Mouse (Mus musculus) ES-Bruce4 (cell line): Measurements from ENCODE around the gene Dysf. TPM values are rescaled to one million over a fixed set of nuclear protein-coding genes. Genes with fewer than 3 reads are reported as not detected.

ENCODE experiments used
- H3K27ac ChIP-seq: 2 replicates; pipeline ENCODE4 v1.5.1; 2012; ENCODE audit warnings: low read length, inconsistent platforms; ENCODE audit not compliant: insufficient read depth
- H3K27me3 ChIP-seq: 2 replicates; pipeline ENCODE4 v1.6.1; 2012; ENCODE audit warnings: mild to moderate bottlenecking, low read length, inconsistent platforms; ENCODE audit not compliant: control insufficient read depth, poor library complexity, insufficient read depth, severe bottlenecking
- H3K36me3 ChIP-seq: 2 replicates; pipeline ENCODE4 v1.6.1; 2012; ENCODE audit warnings: inconsistent platforms, mild to moderate bottlenecking, low read length, moderate library complexity; ENCODE audit not compliant: control insufficient read depth, poor library complexity, insufficient read depth, severe bottlenecking
- H3K4me1 ChIP-seq: one replicate; pipeline ENCODE4 v1.8.1; 2011; ENCODE audit warnings: low read length; ENCODE audit not compliant: control insufficient read depth, insufficient read depth
- H3K4me3 ChIP-seq: 2 replicates; pipeline ENCODE4 v1.5.1; 2011; ENCODE audit warnings: low read depth, mild to moderate bottlenecking, low read length
- H3K9ac ChIP-seq: 2 replicates; pipeline ENCODE4 v1.6.1; 2012; ENCODE audit warnings: low read depth, mild to moderate bottlenecking, inconsistent platforms; ENCODE audit not compliant: poor library complexity, severe bottlenecking
- H3K9me3 ChIP-seq: replicated peaks from 2 replicates; pipeline ENCODE4 v1.6.1; 2012; ENCODE audit warnings: mild to moderate bottlenecking, low read length, inconsistent platforms; ENCODE audit not compliant: control insufficient read depth, poor library complexity, insufficient read depth, severe bottlenecking
- CTCF ChIP-seq: IDR thresholded peaks from one replicate; pipeline ENCODE4 v1.8.1; 2011; ENCODE audit warnings: low read depth, low read length
- EP300 ChIP-seq: IDR thresholded peaks from 2 replicates; pipeline ENCODE4 v1.6.1; 2011; ENCODE audit warnings: low read depth, low read length; ENCODE audit not compliant: insufficient read depth
- POLR2A ChIP-seq: IDR thresholded peaks from one replicate; pipeline ENCODE4 v1.8.1; 2011; ENCODE audit warnings: low read length; ENCODE audit not compliant: insufficient read depth
- polyA plus RNA-seq: library from polyadenylated mRNA; stranded (reverse); fragments of >200 nt; gene quantifications from 2 replicates; pipeline ENCODE4 v1.2.4, GENCODE M21; 2011; ENCODE audit warnings: low read depth; ENCODE audit not compliant: missing spikeins, insufficient read depth, insufficient read length

The Dysf gene
- polyA plus RNA-seq, 1 experiment, result 18.5 TPM

DNA sequence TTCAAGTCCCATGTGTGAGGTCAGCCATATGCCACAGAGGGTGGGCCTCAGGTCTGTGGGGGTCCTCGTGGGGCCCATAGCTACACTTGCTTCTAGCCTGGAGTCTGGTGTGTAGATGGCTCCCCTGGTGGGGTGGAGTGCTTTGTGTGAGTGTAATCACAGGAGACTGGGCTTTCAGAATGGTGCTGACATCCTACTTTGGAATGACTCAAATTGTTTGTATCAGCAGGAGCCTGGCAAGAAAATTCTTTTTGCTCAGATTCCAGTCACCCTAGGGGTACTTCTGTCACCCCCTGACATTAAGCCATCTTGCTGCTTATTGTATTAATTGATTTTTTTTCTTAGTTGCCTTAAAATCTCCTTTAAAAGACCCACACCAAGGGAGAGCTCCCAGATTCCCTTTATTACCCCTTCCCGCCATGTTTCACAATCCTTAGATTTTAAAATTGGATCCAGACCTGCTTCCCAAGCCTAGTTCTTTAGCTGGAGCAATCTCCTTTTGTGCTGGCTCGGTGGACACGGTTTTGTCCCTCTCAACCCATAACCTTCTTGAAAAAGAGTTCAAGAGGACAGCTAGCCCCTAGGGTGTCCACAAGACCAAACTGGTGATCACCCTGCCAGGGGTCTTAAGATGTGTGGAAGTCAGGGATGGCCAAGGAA lies 237.8 kb downstream of the Dysf start:
- Histone ChIP-seq H3K36me3 (no peaks in the 10 kb centered on the region), H3K9ac (no peak overlapping the region), H3K9me3 (no peaks in the 10 kb centered on the region; the same call in 1 of the 2 replicates), H3K27ac (no peak overlapping the region), H3K4me1 (no peaks in the 10 kb centered on the region), H3K27me3 (no peaks in the 10 kb centered on the region), H3K4me3 (no peak overlapping the region)
- TF ChIP-seq EP300 (no peak), POLR2A (no peak), CTCF (no peak)

DNA sequence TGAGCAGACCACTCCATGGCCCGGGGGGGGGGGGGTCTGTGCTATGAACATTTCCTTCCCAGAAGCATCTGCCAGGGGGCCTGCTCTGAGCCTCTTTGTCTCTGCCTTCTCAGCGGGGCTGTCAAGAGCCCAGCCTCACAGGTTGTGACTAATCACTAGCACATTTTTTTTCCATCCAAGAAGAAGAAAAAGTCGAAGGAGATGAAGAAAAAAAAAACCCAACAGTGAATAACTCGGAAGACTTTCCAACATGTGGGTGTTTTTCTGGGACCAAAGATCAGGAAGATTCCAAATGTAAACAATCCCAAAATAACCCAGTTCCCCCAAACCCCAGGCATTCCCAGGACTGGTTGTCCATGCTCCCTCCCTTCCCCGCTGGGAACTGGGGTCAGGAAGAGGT lies 238.6 kb downstream of the Dysf start:
- Histone ChIP-seq H3K27ac (no peak overlapping the region), H3K4me1 (no peaks in the 10 kb centered on the region), H3K4me3 (no peak overlapping the region), H3K9me3 (no peaks in the 10 kb centered on the region; the same call in 1 of the 2 replicates), H3K9ac (no peak overlapping the region), H3K27me3 (no peaks in the 10 kb centered on the region), H3K36me3 (no peaks in the 10 kb centered on the region)
- TF ChIP-seq POLR2A (no peak), EP300 (no peak), CTCF (no peak)

Other genes starting within 250 kb of the Dysf start
- gene Ankrd53, start 245.9 kb upstream of the Dysf start, polyA plus RNA-seq, result not detected in 2 replicates
- 26.2 and 28.9 TPM in 2 replicates for gene Tex261, start 232.8 kb upstream of the Dysf start, polyA plus RNA-seq
- gene Nagk, start 213.6 kb upstream of the Dysf start, polyA plus RNA-seq, result 8.4 and 11.8 TPM in 2 replicates
- 40.9 and 44.2 TPM in 2 replicates for gene Paip2b, start 176.8 kb upstream of the Dysf start, polyA plus RNA-seq
- gene Zfp638, start 141.5 kb upstream of the Dysf start, polyA plus RNA-seq, result 162 and 177 TPM in 2 replicates